11 mouse cellular contexts compared by ENCODE assay signal in the genomic region with DNA sequence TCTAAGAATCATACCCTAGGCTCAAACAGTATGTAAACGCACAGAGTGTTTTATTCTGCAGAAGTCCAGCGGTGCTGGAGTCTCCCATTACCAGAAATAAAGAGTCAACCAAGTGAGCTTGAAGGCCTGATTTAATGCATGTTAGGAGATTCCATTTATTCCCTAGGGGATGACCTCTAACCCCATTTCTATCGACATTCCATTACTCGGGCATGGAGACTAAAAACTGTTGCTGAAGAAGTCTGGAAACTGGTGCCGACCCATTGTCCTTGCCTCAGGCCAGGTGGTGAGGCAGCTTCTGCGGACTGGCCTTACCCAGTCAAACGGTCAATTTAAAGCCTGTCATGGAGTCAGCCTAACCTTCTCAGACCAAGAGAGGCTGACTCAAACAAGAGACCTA. TPM values are rescaled to one million over a fixed set of nuclear protein-coding genes. Genes with fewer than 3 reads are reported as not detected.
A peak's percentile ranks its signal among the peaks of the same experiment; 100 is the strongest.
DNase-seq lines count a peak whose midpoint lies in the region; ATAC-seq lines count a peak whose summit lies in the region.
"Had no signal": no experiment of that assay in that cellular context is flagged by ENCODE, and none has a peak within 500 bp of the region (broad histone marks: within the 10 kb centered on the region; RNA-seq: fewer than 3 reads in every experiment).

No protein-coding gene starts in this region.

- no peak overlapping the region for H3K27ac ChIP-seq in lung, embryonic 15.5 days
- no peak overlapping the region for H3K27ac ChIP-seq in forebrain, embryonic 11.5 days (ENCODE audit: low read depth, low read length)
- no peak overlapping the region for H3K27ac ChIP-seq in liver, embryonic 13.5 days

- no peak overlapping the region for H3K4me2 ChIP-seq in lung, embryonic 15.5 days
- H3K4me2 ChIP-seq in forebrain, embryonic 11.5 days (ENCODE audit: low read depth, low read length, severe bottlenecking) = no peak overlapping the region; the same call in 1 of the 2 replicates
- peak overlapping the region; percentile 78 for H3K4me2 ChIP-seq in liver, embryonic 13.5 days

- no peaks in the 10 kb centered on the region for H3K9me3 ChIP-seq in lung, embryonic 15.5 days
- H3K9me3 ChIP-seq in forebrain, embryonic 11.5 days (ENCODE audit: control insufficient read depth, low read length) = no peaks in the 10 kb centered on the region
- H3K9me3 ChIP-seq in liver, embryonic 13.5 days (replicated peaks) = no peaks in the 10 kb centered on the region
- H3K9me3 ChIP-seq: embryonic facial prominence, embryonic 15.5 days had no signal

- intact Hi-C loops in left cerebral cortex, postnatal 25 days (cut with DNase I) = loop anchor here (5.0 kb wide), 2 partner anchors 138 to 163 kb away; no protein-coding TSS in a partner anchor

- ATAC-seq in lung, embryonic 15.5 days (ENCODE audit: borderline replicate concordance, extremely low read depth, low FRiP score, low TSS enrichment) = no peak
- ATAC-seq in forebrain, embryonic 11.5 days (replicated peaks; ENCODE audit: low FRiP score) = no peak
- no peak for ATAC-seq in liver, embryonic 13.5 days (ENCODE audit: low read depth)
- ATAC-seq in CD4-positive, CD25-positive, alpha-beta regulatory T cell, adult 4 months = no peak
- ATAC-seq: Patski had no signal

- WGBS in lung, embryonic 15.5 days = 88% methylated on average over 7 of the region's 7 CpGs
- WGBS in forebrain, embryonic 11.5 days = 83% methylated on average over 7 of the region's 7 CpGs
- WGBS in liver, embryonic 13.5 days (ENCODE audit: insufficient replicate concordance) = 88% methylated on average over 7 of the region's 7 CpGs

- no peak for DNase-seq in lung, postnatal 4 days
- no peak for DNase-seq in forebrain, embryonic 11.5 days (ENCODE audit: low spot score)
- no peak for DNase-seq in liver, embryonic 13.5 days
- peak; percentile 16 for DNase-seq in retina, embryonic 14.5 days (ENCODE audit: low spot score)
- no peak for DNase-seq in layer of hippocampus, adult 9-10 months (ENCODE audit: low spot score)
- no peak for DNase-seq in left cerebral cortex, postnatal 25 days (ENCODE audit: low spot score in 2 of 2)
- DNase-seq: thymus, postnatal 25 days had no signal

- H3K36me3 ChIP-seq in lung, embryonic 15.5 days = no peaks in the 10 kb centered on the region
- H3K36me3 ChIP-seq in forebrain, embryonic 11.5 days (ENCODE audit: control insufficient read depth, insufficient read depth, low read length) = no peaks in the 10 kb centered on the region
- 0 out of 2 replicates have a peak, but pooled peaks cover 2% of the 10 kb centered on the region for H3K36me3 ChIP-seq in liver, embryonic 13.5 days
- H3K36me3 ChIP-seq: embryonic facial prominence, embryonic 15.5 days had no signal

- peaks cover 16% of the 10 kb centered on the region for H3K4me1 ChIP-seq in lung, embryonic 15.5 days
- peaks cover 6% of the 10 kb centered on the region; the same call in 1 of the 2 replicates for H3K4me1 ChIP-seq in forebrain, embryonic 11.5 days (replicated peaks; ENCODE audit: control insufficient read depth, insufficient read depth, low read length)
- H3K4me1 ChIP-seq in liver, embryonic 13.5 days (replicated peaks) = peaks cover 32% of the 10 kb centered on the region

- H3K4me3 ChIP-seq in lung, embryonic 15.5 days = peak overlapping the region; percentile 92; the same call in 1 of the 2 replicates
- no peak overlapping the region for H3K4me3 ChIP-seq in forebrain, embryonic 11.5 days (ENCODE audit: low read depth, low read length)
- peak overlapping the region; percentile 93 for H3K4me3 ChIP-seq in liver, embryonic 13.5 days (replicated peaks)

- no peaks in the 10 kb centered on the region for H3K27me3 ChIP-seq in lung, embryonic 15.5 days
- H3K27me3 ChIP-seq in forebrain, embryonic 11.5 days (ENCODE audit: control insufficient read depth, insufficient read depth, low read length) = no peaks in the 10 kb centered on the region
- H3K27me3 ChIP-seq in liver, embryonic 13.5 days = no peaks in the 10 kb centered on the region
- H3K27me3 ChIP-seq: embryonic facial prominence, embryonic 15.5 days; Patski had no signal

- no peak overlapping the region for H3K9ac ChIP-seq in lung, embryonic 15.5 days
- peak overlapping the region; percentile 8; the same call in 1 of the 2 replicates for H3K9ac ChIP-seq in forebrain, embryonic 11.5 days (ENCODE audit: low read length)
- peak overlapping the region; percentile 40; the same call in 1 of the 2 replicates for H3K9ac ChIP-seq in liver, embryonic 13.5 days

RNA-seq across cellular contexts. Expression of gene Cacybp, which starts 1.5 kb away (rescaled TPM):
- polyA plus RNA-seq in lung, embryonic 15.5 days (2015; fragmentation: Nextera tagmentation; extraction: Ambion mirVana) = 214 and 217 TPM in 2 replicates
- polyA plus RNA-seq in forebrain, embryonic 11.5 days (2014; fragmentation: Nextera tagmentation; extraction: Ambion mirVana) = 316 and 341 TPM in 2 replicates
- polyA plus RNA-seq in liver, embryonic 13.5 days (2015; fragmentation: Nextera tagmentation; extraction: Ambion mirVana) = 239 and 304 TPM in 2 replicates
- total RNA-seq in left cerebral cortex, postnatal 25 days (2021) = 10 to 100 TPM; 88.4 to 96.7 TPM
- polyA plus RNA-seq in CD4-positive, CD25-positive, alpha-beta regulatory T cell, adult 4 months (2017; shearing (Covaris generic)) = 100 to 1,000 TPM in 1 of 2 experiments, 10 to 100 TPM in 1; 81.6 to 125 TPM

RNA-seq across cellular contexts. Expression of gene Mrps14, which starts 19.2 kb away (rescaled TPM):
- polyA plus RNA-seq in lung, embryonic 15.5 days (2015; fragmentation: Nextera tagmentation; extraction: Ambion mirVana) = 258 and 277 TPM in 2 replicates
- polyA plus RNA-seq in forebrain, embryonic 11.5 days (2014; fragmentation: Nextera tagmentation; extraction: Ambion mirVana) = 225 and 235 TPM in 2 replicates
- polyA plus RNA-seq in liver, embryonic 13.5 days (2015; fragmentation: Nextera tagmentation; extraction: Ambion mirVana) = 256 and 261 TPM in 2 replicates
- total RNA-seq in left cerebral cortex, postnatal 25 days (2021) = 10 to 100 TPM; 64.3 to 76.7 TPM
- polyA plus RNA-seq in CD4-positive, CD25-positive, alpha-beta regulatory T cell, adult 4 months (2017; shearing (Covaris generic)) = 100 to 1,000 TPM; 237 to 281 TPM
